ENCODE assay signal across 8 mouse cellular contexts in the genomic region with DNA sequence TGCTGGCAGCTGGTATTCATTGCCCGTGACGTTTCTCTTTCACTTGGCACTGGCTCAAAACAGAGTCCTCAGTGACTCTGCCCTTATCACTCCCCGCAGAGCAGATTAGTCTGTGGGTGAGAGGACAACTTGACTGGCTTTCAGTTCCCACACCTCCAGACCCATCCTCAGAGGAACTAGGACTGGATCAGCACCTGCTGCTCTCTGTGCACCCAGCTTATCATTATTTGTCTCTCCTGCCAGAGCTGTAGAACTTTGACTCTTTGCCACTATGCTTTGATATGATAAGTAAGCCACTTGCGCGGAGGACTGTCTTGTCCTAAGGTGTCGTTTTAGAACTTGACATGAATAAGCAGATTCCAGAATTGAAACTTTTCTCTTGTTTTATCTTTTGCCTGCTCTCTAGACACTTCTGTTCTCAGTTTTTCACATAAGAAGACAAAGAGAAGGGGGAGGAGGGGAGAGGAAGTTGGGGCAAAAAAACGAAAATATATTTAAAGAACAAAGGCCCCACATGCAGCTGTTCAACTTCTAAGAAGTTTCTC. TPM values are rescaled to one million over a fixed set of nuclear protein-coding genes. Genes with fewer than 3 reads are reported as not detected.
DNase-seq lines count a peak whose midpoint lies in the region; ATAC-seq lines count a peak whose summit lies in the region.

No protein-coding gene starts in this region.

- peak; percentile 94 for DNase-seq in heart, adult 11 months
- no peak for DNase-seq in heart, adult 8-10 months (ENCODE audit: low spot score)
- peak; percentile 18 for DNase-seq in brain, adult 2 months (ENCODE audit: low read depth, low spot score)
- peak; percentile 53 for DNase-seq in kidney, postnatal 14 days
- DNase-seq in layer of hippocampus, postnatal 36 days: no peak

- WGBS in midbrain, embryonic 15.5 days: 76% methylated on average over 7 of the region's 7 CpGs
- WGBS in hindbrain, embryonic 13.5 days: 80% methylated on average over 7 of the region's 7 CpGs

- H3K4me1 ChIP-seq in midbrain, embryonic 15.5 days: no peaks in the 10 kb centered on the region
- H3K4me1 ChIP-seq in hindbrain, embryonic 13.5 days (replicated peaks): no peaks in the 10 kb centered on the region

- H3K4me3 ChIP-seq in midbrain, embryonic 15.5 days: no peak overlapping the region
- H3K4me3 ChIP-seq in hindbrain, embryonic 13.5 days: no peak overlapping the region

- H3K9ac ChIP-seq in midbrain, embryonic 15.5 days: no peak overlapping the region
- H3K9ac ChIP-seq in hindbrain, embryonic 13.5 days: no peak overlapping the region

- no peaks in the 10 kb centered on the region for H3K9me3 ChIP-seq in midbrain, embryonic 15.5 days
- H3K9me3 ChIP-seq in hindbrain, embryonic 13.5 days: no peaks in the 10 kb centered on the region

- H3K36me3 ChIP-seq in midbrain, embryonic 15.5 days (replicated peaks): no peaks in the 10 kb centered on the region
- H3K36me3 ChIP-seq in hindbrain, embryonic 13.5 days: no peaks in the 10 kb centered on the region

- 0 out of 2 replicates have a peak, but pooled peaks have one; percentile 31 for ATAC-seq in monocyte, adult 5-6 weeks (replicated peaks; ENCODE audit: insufficient number of reproducible peaks, low FRiP score, low TSS enrichment, poor library complexity, severe bottlenecking)
- no peak for ATAC-seq in midbrain, embryonic 15.5 days (replicated peaks)
- no peak for ATAC-seq in hindbrain, embryonic 13.5 days (ENCODE audit: low FRiP score)

- no peak overlapping the region for H3K4me2 ChIP-seq in midbrain, embryonic 15.5 days
- no peak overlapping the region for H3K4me2 ChIP-seq in hindbrain, embryonic 13.5 days

- no peaks in the 10 kb centered on the region for H3K27me3 ChIP-seq in midbrain, embryonic 15.5 days (replicated peaks)
- no peaks in the 10 kb centered on the region for H3K27me3 ChIP-seq in hindbrain, embryonic 13.5 days

- no peak overlapping the region for H3K27ac ChIP-seq in midbrain, embryonic 15.5 days
- H3K27ac ChIP-seq in hindbrain, embryonic 13.5 days: no peak overlapping the region

RNA-seq across cellular contexts. Expression of gene Coq2, which starts 30.9 kb away (rescaled TPM):
- 100 to 1,000 TPM; 110 to 120 (median 111) TPM for total RNA-seq in heart, adult 8-10 months (2022)
- total RNA-seq in monocyte, adult 5-6 weeks (2017): 35.1 to 44.1 TPM (median 40.2 TPM) in 3 replicates
- total RNA-seq in layer of hippocampus, postnatal 36 days (2021): 10 to 100 TPM; 76.4 to 83.5 TPM
- 48.4 and 49.2 TPM in 2 replicates for polyA plus RNA-seq in midbrain, embryonic 15.5 days (2015; fragmentation: Nextera tagmentation; extraction: Ambion mirVana)
- 43.6 and 46.6 TPM in 2 replicates for polyA plus RNA-seq in hindbrain, embryonic 13.5 days (2015; fragmentation: Nextera tagmentation; extraction: Ambion mirVana)

Comparison
In these comparisons a context has a peak if more than half of its experiments do, and no peak if none do; other contexts are left out.
1. DNase-seq: peak in heart, adult 11 months (single experiment), brain, adult 2 months (single experiment) and kidney, postnatal 14 days (single experiment); none in heart, adult 8-10 months (single experiment) and layer of hippocampus, postnatal 36 days (0 of 2).